Mouse (Mus musculus) neural tube, embryonic 15.5 days (tissue): Measurements from ENCODE around the gene Aox2. TPM values are rescaled to one million over a fixed set of nuclear protein-coding genes. Genes with fewer than 3 reads are reported as not detected.

Experiments
- polyA plus RNA-seq: library from polyadenylated mRNA; unstranded; fragments of >200 nt; fragmentation: Nextera tagmentation; extraction: Ambion mirVana; gene quantifications from 2 replicates; pipeline ENCODE4 v1.2.1, GENCODE M21; 2015

Gene Aox2
- polyA plus RNA-seq, 1 experiment from 2014 or later = 0.04 TPM

Other genes starting within 250 kb of the Aox2 start
- gene Aox1, start 248.4 kb upstream of the Aox2 start, polyA plus RNA-seq = 0.22 TPM in 2 replicates
- gene Aox3, start 165.2 kb upstream of the Aox2 start, polyA plus RNA-seq = 0.51 and 0.66 TPM in 2 replicates
- 0.42 and 0.68 TPM in 2 replicates for gene Aox4, start 67.9 kb upstream of the Aox2 start, polyA plus RNA-seq
- gene Bzw1, start 114.6 kb downstream of the Aox2 start, polyA plus RNA-seq = 300 and 314 TPM in 2 replicates
- gene Clk1, start 145.7 kb downstream of the Aox2 start, polyA plus RNA-seq = 157 TPM in 2 replicates
- gene Nif3l1, start 166.8 kb downstream of the Aox2 start, polyA plus RNA-seq = 47.2 and 48.4 TPM in 2 replicates
- 53.5 and 54.6 TPM in 2 replicates for gene Ppil3, start 167.2 kb downstream of the Aox2 start, polyA plus RNA-seq
- 20.2 and 23.1 TPM in 2 replicates for gene Orc2, start 226.8 kb downstream of the Aox2 start, polyA plus RNA-seq